Mouse (Mus musculus): ENCODE measurements at regions not wholly inside any gene's neighbourhood (a gene's known extent, or its start where the extent isn't known, plus 50 kb on each side); places are given as distances from the start of the nearest gene placed in this dataset.

GRCm38 (mm10) chr6:27029008-27029407 lies 1106.0 kb downstream of the Grm8 start:
- 60% methylated on average over 2 of the region's 2 CpGs for WGBS
- Histone ChIP-seq H3K9me3 (ENCODE audit: control insufficient read depth, low read length) (no peaks in the 10 kb centered on the region), H3K27me3 (ENCODE audit: control insufficient read depth, insufficient read depth, low read length) (no peaks in the 10 kb centered on the region), H3K4me3 (ENCODE audit: low read depth, low read length) (no peak overlapping the region), H3K4me2 (replicated peaks; ENCODE audit: low read depth) (no peak overlapping the region), H3K27ac (replicated peaks) (no peak overlapping the region), H3K4me1 (replicated peaks; ENCODE audit: control insufficient read depth, insufficient read depth) (no peaks in the 10 kb centered on the region), H3K36me3 (ENCODE audit: control insufficient read depth, insufficient read depth, low read length) (no peaks in the 10 kb centered on the region), H3K9ac (ENCODE audit: low read length) (no peak overlapping the region)
- DNase-seq (ENCODE audit: low spot score) = no peak
- ATAC-seq (ENCODE audit: low FRiP score, low TSS enrichment) = no peak
- TF ChIP-seq CTCF (IDR thresholded peaks at IDR 0.05; ENCODE audit: low read depth) (no peak), EP300 (optimal IDR thresholded peaks at IDR 0.05) (no peak)

- Histone ChIP-seq H3K4me3 (ENCODE audit: low read depth, low read length) (no peak overlapping the region), H3K36me3 (ENCODE audit: control insufficient read depth, insufficient read depth, low read length) (no peaks in the 10 kb centered on the region), H3K27me3 (ENCODE audit: control insufficient read depth, insufficient read depth, low read length) (no peaks in the 10 kb centered on the region), H3K9ac (ENCODE audit: low read length) (no peak overlapping the region), H3K4me2 (replicated peaks; ENCODE audit: low read depth) (no peak overlapping the region), H3K9me3 (ENCODE audit: control insufficient read depth, low read length) (no peaks in the 10 kb centered on the region), H3K27ac (replicated peaks) (no peak overlapping the region), H3K4me1 (replicated peaks; ENCODE audit: control insufficient read depth, insufficient read depth) (no peaks in the 10 kb centered on the region)
- WGBS = 63% methylated on average over 2 of the region's 2 CpGs
- TF ChIP-seq EP300 (optimal IDR thresholded peaks at IDR 0.05) = no peak
- TF ChIP-seq CTCF (IDR thresholded peaks at IDR 0.05; ENCODE audit: low read depth) = no peak
- DNase-seq (ENCODE audit: low spot score) (no peak), ATAC-seq (ENCODE audit: low FRiP score, low TSS enrichment) (no peak)
Observed at GRCm38 (mm10) chr6:27028377-27028776, 1106.6 kb downstream of the Grm8 start.

GRCm38 (mm10) chr6:27021697-27022096 lies 1113.3 kb downstream of the Grm8 start:
- no peak overlapping the region for H3K4me2 ChIP-seq (replicated peaks; ENCODE audit: low read depth)
- H3K27ac ChIP-seq (replicated peaks) = no peak overlapping the region
- ATAC-seq (ENCODE audit: low FRiP score, low TSS enrichment) (no peak), DNase-seq (ENCODE audit: low spot score) (no peak)
- H3K4me3 ChIP-seq (ENCODE audit: low read depth, low read length) = no peak overlapping the region
- no peaks in the 10 kb centered on the region for H3K9me3 ChIP-seq (ENCODE audit: control insufficient read depth, low read length)
- no peaks in the 10 kb centered on the region for H3K4me1 ChIP-seq (replicated peaks; ENCODE audit: control insufficient read depth, insufficient read depth)
- no peaks in the 10 kb centered on the region for H3K27me3 ChIP-seq (ENCODE audit: control insufficient read depth, insufficient read depth, low read length)
- 60% methylated on average over 2 of the region's 2 CpGs for WGBS
- no peak overlapping the region for H3K9ac ChIP-seq (ENCODE audit: low read length)
- H3K36me3 ChIP-seq (ENCODE audit: control insufficient read depth, insufficient read depth, low read length) = no peaks in the 10 kb centered on the region
- TF ChIP-seq EP300 (optimal IDR thresholded peaks at IDR 0.05) (no peak), CTCF (IDR thresholded peaks at IDR 0.05; ENCODE audit: low read depth) (no peak)

GRCm38 (mm10) chr6:27014475-27014874 lies 1120.5 kb downstream of the Grm8 start:
- no peak overlapping the region for H3K27ac ChIP-seq (replicated peaks)
- no peaks in the 10 kb centered on the region for H3K9me3 ChIP-seq (ENCODE audit: control insufficient read depth, low read length)
- H3K4me3 ChIP-seq (ENCODE audit: low read depth, low read length) = no peak overlapping the region
- no peaks in the 10 kb centered on the region for H3K27me3 ChIP-seq (ENCODE audit: control insufficient read depth, insufficient read depth, low read length)
- TF ChIP-seq EP300 (optimal IDR thresholded peaks at IDR 0.05) (no peak), CTCF (IDR thresholded peaks at IDR 0.05; ENCODE audit: low read depth) (no peak)
- H3K9ac ChIP-seq (ENCODE audit: low read length) = no peak overlapping the region
- peak; percentile 38 for DNase-seq (ENCODE audit: low spot score)
- no peaks in the 10 kb centered on the region for H3K36me3 ChIP-seq (ENCODE audit: control insufficient read depth, insufficient read depth, low read length)
- ATAC-seq (ENCODE audit: low FRiP score, low TSS enrichment) = no peak
- no peak overlapping the region for H3K4me2 ChIP-seq (replicated peaks; ENCODE audit: low read depth)
- no peaks in the 10 kb centered on the region for H3K4me1 ChIP-seq (replicated peaks; ENCODE audit: control insufficient read depth, insufficient read depth)

- Histone ChIP-seq H3K9me3 (ENCODE audit: control insufficient read depth, low read length) (no peaks in the 10 kb centered on the region), H3K4me1 (replicated peaks; ENCODE audit: control insufficient read depth, insufficient read depth) (no peaks in the 10 kb centered on the region), H3K27ac (replicated peaks) (no peak overlapping the region), H3K9ac (ENCODE audit: low read length) (no peak overlapping the region), H3K4me2 (replicated peaks; ENCODE audit: low read depth) (no peak overlapping the region), H3K36me3 (ENCODE audit: control insufficient read depth, insufficient read depth, low read length) (no peaks in the 10 kb centered on the region), H3K4me3 (ENCODE audit: low read depth, low read length) (no peak overlapping the region), H3K27me3 (ENCODE audit: control insufficient read depth, insufficient read depth, low read length) (no peaks in the 10 kb centered on the region)
- no peak for TF ChIP-seq EP300 (optimal IDR thresholded peaks at IDR 0.05)
- TF ChIP-seq CTCF (IDR thresholded peaks at IDR 0.05; ENCODE audit: low read depth) = no peak
- WGBS = 28% methylated on average over 3 of the region's 3 CpGs
- DNase-seq (ENCODE audit: low spot score) (no peak), ATAC-seq (ENCODE audit: low FRiP score, low TSS enrichment) (no peak)
Observed at GRCm38 (mm10) chr6:26976613-26977012, 1158.4 kb downstream of the Grm8 start.

- no peaks in the 10 kb centered on the region for H3K36me3 ChIP-seq (ENCODE audit: control insufficient read depth, insufficient read depth, low read length)
- WGBS = 29% methylated on average over 1 of the region's 1 CpGs
- no peak overlapping the region for H3K9ac ChIP-seq (ENCODE audit: low read length)
- TF ChIP-seq EP300 (optimal IDR thresholded peaks at IDR 0.05) = no peak
- TF ChIP-seq CTCF (IDR thresholded peaks at IDR 0.05; ENCODE audit: low read depth) = no peak
- DNase-seq (ENCODE audit: low spot score) (no peak), ATAC-seq (ENCODE audit: low FRiP score, low TSS enrichment) (no peak)
- H3K27me3 ChIP-seq (ENCODE audit: control insufficient read depth, insufficient read depth, low read length) = no peaks in the 10 kb centered on the region
- H3K4me3 ChIP-seq (ENCODE audit: low read depth, low read length) = no peak overlapping the region
- H3K27ac ChIP-seq (replicated peaks) = no peak overlapping the region
- H3K9me3 ChIP-seq (ENCODE audit: control insufficient read depth, low read length) = no peaks in the 10 kb centered on the region
- no peak overlapping the region for H3K4me2 ChIP-seq (replicated peaks; ENCODE audit: low read depth)
- no peaks in the 10 kb centered on the region for H3K4me1 ChIP-seq (replicated peaks; ENCODE audit: control insufficient read depth, insufficient read depth)
Observed at GRCm38 (mm10) chr6:26949166-26949565, 1140.1 kb upstream of the Pot1a start.
